In genomic region chr19:5715793-5716688, GRCm38 (mm10) we compare ENCODE assay signal across 9 mouse cellular contexts. TPM values are rescaled to one million over a fixed set of nuclear protein-coding genes. Genes with fewer than 3 reads are reported as not detected.
DNase-seq lines count a peak whose midpoint lies in the region; ATAC-seq and TF ChIP-seq lines count a peak whose summit lies in the region.
"Had no signal": no experiment of that assay in that cellular context is flagged by ENCODE, and none has a peak within 500 bp of the region (broad histone marks: within the 10 kb centered on the region; RNA-seq: fewer than 3 reads in every experiment).

No protein-coding gene starts in this region.

- peak; percentile 45; the same call in 1 of the 2 replicates for TF ChIP-seq CTCF in cerebellum, adult 2 months (IDR thresholded peaks at IDR 0.05; ENCODE audit: borderline replicate concordance, insufficient read depth, low read depth, low read length)

- peak overlapping the region; percentile 37 for H3K4me3 ChIP-seq in cerebellum, adult 2 months (replicated peaks; ENCODE audit: insufficient read depth, low read depth, low read length)
- H3K4me3 ChIP-seq in forebrain, embryonic 16.5 days (replicated peaks; ENCODE audit: low read length): peak overlapping the region; percentile 26

- no peaks in the 10 kb centered on the region for H3K9me3 ChIP-seq in forebrain, embryonic 16.5 days (ENCODE audit: control insufficient read depth, low read length)

- no peaks in the 10 kb centered on the region for H3K27me3 ChIP-seq in cerebellum, adult 2 months (ENCODE audit: control insufficient read depth, insufficient read depth, low read length)
- H3K27me3 ChIP-seq in forebrain, embryonic 16.5 days (replicated peaks; ENCODE audit: control insufficient read depth, insufficient read depth, low read length): no peaks in the 10 kb centered on the region
- no peaks in the 10 kb centered on the region for H3K27me3 ChIP-seq in splenic B cell, adult 2 months (ENCODE audit: control insufficient read depth, insufficient read depth, low read length, poor library complexity, severe bottlenecking)

- H3K36me3 ChIP-seq in forebrain, embryonic 16.5 days (ENCODE audit: control insufficient read depth, insufficient read depth): peaks cover 21% of the 10 kb centered on the region
- peaks cover 6% of the 10 kb centered on the region for H3K36me3 ChIP-seq in splenic B cell, adult 2 months (ENCODE audit: control insufficient read depth, insufficient read depth, low read length, poor library complexity, severe bottlenecking)

- H3K9ac ChIP-seq in forebrain, embryonic 16.5 days (replicated peaks; ENCODE audit: low read depth, low read length): peak overlapping the region; percentile 18; the same call in 1 of the 2 replicates

- peak overlapping the region; percentile 38 for H3K4me2 ChIP-seq in forebrain, embryonic 16.5 days (ENCODE audit: low read length)

- H3K27ac ChIP-seq in cerebellum, adult 2 months (ENCODE audit: insufficient read depth, low read length): no peak overlapping the region
- no peak overlapping the region for H3K27ac ChIP-seq in forebrain, embryonic 16.5 days (ENCODE audit: low read length)

- no peak for TF ChIP-seq POLR2A in cerebellum, adult 2 months (IDR thresholded peaks at IDR 0.05; ENCODE audit: borderline replicate concordance, insufficient read depth, low read length)

- ATAC-seq in forebrain, embryonic 16.5 days: peak; percentile 65
- peak; percentile 49 for ATAC-seq in megakaryocyte progenitor cell, adult 5-6 weeks (replicated peaks; ENCODE audit: poor library complexity)

- peaks cover 9% of the 10 kb centered on the region for H3K4me1 ChIP-seq in cerebellum, adult 2 months (ENCODE audit: control insufficient read depth, insufficient read depth, low read length)
- peaks cover 22% of the 10 kb centered on the region for H3K4me1 ChIP-seq in forebrain, embryonic 16.5 days (replicated peaks; ENCODE audit: control insufficient read depth, insufficient read depth, low read length)

- 32% methylated on average over 43 of the region's 43 CpGs for WGBS in cerebellum, adult 2 months
- 19% methylated on average over 43 of the region's 43 CpGs for WGBS in forebrain, embryonic 16.5 days

- DNase-seq in kidney, adult 18-20 months: peak; percentile 48
- no peak for DNase-seq in kidney, adult 11 months
- DNase-seq in cerebellum, adult 2 months: peak; percentile 43 to 55
- DNase-seq in layer of hippocampus, postnatal 25 days (ENCODE audit: extremely low spot score in 1 of 2, low spot score in 1 of 2): peak; percentile 42 to 50
- peak; percentile 22 for DNase-seq in splenic B cell, adult 2 months (ENCODE audit: low read depth, low spot score)
- no peak for DNase-seq in urinary bladder, postnatal 14 days (ENCODE audit: low spot score)

RNA-seq across cellular contexts. Expression of gene Ehbp1l1, which starts 10.1 kb away (rescaled TPM):
- polyA plus RNA-seq in cerebellum, adult 2 months (2012; rRNA removed): 11.7 and 13.1 TPM in 2 replicates
- 12.0 and 20.0 TPM in 2 replicates for polyA plus RNA-seq in forebrain, embryonic 16.5 days (2015; fragmentation: Nextera tagmentation; extraction: Ambion mirVana)
- 10 to 100 TPM; 14.6 to 17.2 TPM for total RNA-seq in layer of hippocampus, postnatal 25 days (2021)
- total RNA-seq in megakaryocyte progenitor cell, adult 5-6 weeks (2015): 7.9 and 8.1 TPM in 2 replicates
- 27.2 and 30.3 TPM in 2 replicates for total RNA-seq in megakaryocyte progenitor cell, adult 5-6 weeks (2017)

RNA-seq across cellular contexts. Expression of gene Kcnk7, which starts 11.9 kb away (rescaled TPM):
- polyA plus RNA-seq in cerebellum, adult 2 months (2012; rRNA removed): 0.13 and 0.24 TPM in 2 replicates
- 0.24 and 0.48 TPM in 2 replicates for polyA plus RNA-seq in forebrain, embryonic 16.5 days (2015; fragmentation: Nextera tagmentation; extraction: Ambion mirVana)
- not detected for total RNA-seq in layer of hippocampus, postnatal 25 days (2021)
- not detected in 2 replicates for total RNA-seq in megakaryocyte progenitor cell, adult 5-6 weeks (2015)
- total RNA-seq in megakaryocyte progenitor cell, adult 5-6 weeks (2017): 0.14 TPM in 1 of 2 replicates, not detected in the other
- total RNA-seq: left cerebral cortex, postnatal 14 days had no signal

RNA-seq across cellular contexts. Expression of gene Fam89b, which starts 13.4 kb away (rescaled TPM):
- 65.2 and 65.9 TPM in 2 replicates for polyA plus RNA-seq in cerebellum, adult 2 months (2012; rRNA removed)
- 170 and 177 TPM in 2 replicates for polyA plus RNA-seq in forebrain, embryonic 16.5 days (2015; fragmentation: Nextera tagmentation; extraction: Ambion mirVana)
- total RNA-seq in layer of hippocampus, postnatal 25 days (2021): 10 to 100 TPM; 29.3 to 32.9 TPM
- total RNA-seq in megakaryocyte progenitor cell, adult 5-6 weeks (2015): 40.5 and 42.3 TPM in 2 replicates
- 20.3 and 22.9 TPM in 2 replicates for total RNA-seq in megakaryocyte progenitor cell, adult 5-6 weeks (2017)

RNA-seq across cellular contexts. Expression of gene Ltbp3, which starts 24.7 kb away (rescaled TPM):
- polyA plus RNA-seq in cerebellum, adult 2 months (2012; rRNA removed): 165 and 175 TPM in 2 replicates
- polyA plus RNA-seq in forebrain, embryonic 16.5 days (2015; fragmentation: Nextera tagmentation; extraction: Ambion mirVana): 11.4 and 11.6 TPM in 2 replicates
- 10 to 100 TPM; 23.8 to 26.8 TPM for total RNA-seq in layer of hippocampus, postnatal 25 days (2021)
- total RNA-seq in megakaryocyte progenitor cell, adult 5-6 weeks (2015): 6.1 and 7.6 TPM in 2 replicates
- total RNA-seq in megakaryocyte progenitor cell, adult 5-6 weeks (2017): 2.7 and 5.6 TPM in 2 replicates

RNA-seq across cellular contexts. Expression of gene Pcnx3, which starts 27.3 kb away (rescaled TPM):
- 65.0 and 65.1 TPM in 2 replicates for polyA plus RNA-seq in cerebellum, adult 2 months (2012; rRNA removed)
- polyA plus RNA-seq in forebrain, embryonic 16.5 days (2015; fragmentation: Nextera tagmentation; extraction: Ambion mirVana): 24.1 and 28.7 TPM in 2 replicates
- total RNA-seq in layer of hippocampus, postnatal 25 days (2021): 10 to 100 TPM; 59.8 to 73.9 TPM
- 21.6 and 24.5 TPM in 2 replicates for total RNA-seq in megakaryocyte progenitor cell, adult 5-6 weeks (2015)
- 15.6 and 15.7 TPM in 2 replicates for total RNA-seq in megakaryocyte progenitor cell, adult 5-6 weeks (2017)

Comparison
In these comparisons a context has a peak if more than half of its experiments do, and no peak if none do; other contexts are left out.
1. DNase-seq: peak in kidney, adult 18-20 months (single experiment), cerebellum, adult 2 months (2 of 2), layer of hippocampus, postnatal 25 days (2 of 2) and splenic B cell, adult 2 months (single experiment); none in kidney, adult 11 months (single experiment) and urinary bladder, postnatal 14 days (single experiment).